Mouse (Mus musculus) embryonic fibroblast, embryonic 13.5 days (primary cell): ENCODE measurements at regions not wholly inside any gene's neighbourhood (a gene's known extent, or its start where the extent isn't known, plus 50 kb on each side); places are given as distances from the start of the nearest gene placed in this dataset.

Experiments used
- CTCF ChIP-seq: IDR thresholded peaks from 2 replicates; pipeline ENCODE4 v1.5.1; 2011; ENCODE audit warnings: mild to moderate bottlenecking, control low read depth, low read length, moderate library complexity, borderline replicate concordance; ENCODE audit not compliant: insufficient read depth
- POLR2A ChIP-seq: IDR thresholded peaks from 2 replicates; pipeline ENCODE4 v1.6.1; 2011; ENCODE audit warnings: low read depth, mild to moderate bottlenecking, control low read depth, low read length, moderate library complexity

- TF ChIP-seq POLR2A, result no peak
- TF ChIP-seq CTCF, result no peak
These were observed 393.8 kb downstream of the Ice1 start for GRCm38 (mm10) chr13:70243598-70244157.
